Mouse (Mus musculus) cerebellum, adult 2 months (tissue): ENCODE results near the gene Fam71e2.

ENCODE experiments used
- CTCF ChIP-seq: fragments of 200-500 bp; IDR thresholded peaks from 2 replicates; pipeline ENCODE4 v1.5.1; 2011; ENCODE audit warnings: low read depth, mild to moderate bottlenecking, control low read depth, low read length, moderate library complexity, borderline replicate concordance; ENCODE audit not compliant: insufficient read depth
- POLR2A ChIP-seq: fragments of 200-500 bp; IDR thresholded peaks from 2 replicates; pipeline ENCODE4 v1.6.1; 2011; ENCODE audit warnings: low read length, control low read depth, borderline replicate concordance; ENCODE audit not compliant: insufficient read depth

- TF ChIP-seq POLR2A, result no peak
- no peak for TF ChIP-seq CTCF
Measured at GRCm38 (mm10) chr7:4776131-4776530, 5.0 kb upstream of the Fam71e2 start.
